In the genomic region with DNA sequence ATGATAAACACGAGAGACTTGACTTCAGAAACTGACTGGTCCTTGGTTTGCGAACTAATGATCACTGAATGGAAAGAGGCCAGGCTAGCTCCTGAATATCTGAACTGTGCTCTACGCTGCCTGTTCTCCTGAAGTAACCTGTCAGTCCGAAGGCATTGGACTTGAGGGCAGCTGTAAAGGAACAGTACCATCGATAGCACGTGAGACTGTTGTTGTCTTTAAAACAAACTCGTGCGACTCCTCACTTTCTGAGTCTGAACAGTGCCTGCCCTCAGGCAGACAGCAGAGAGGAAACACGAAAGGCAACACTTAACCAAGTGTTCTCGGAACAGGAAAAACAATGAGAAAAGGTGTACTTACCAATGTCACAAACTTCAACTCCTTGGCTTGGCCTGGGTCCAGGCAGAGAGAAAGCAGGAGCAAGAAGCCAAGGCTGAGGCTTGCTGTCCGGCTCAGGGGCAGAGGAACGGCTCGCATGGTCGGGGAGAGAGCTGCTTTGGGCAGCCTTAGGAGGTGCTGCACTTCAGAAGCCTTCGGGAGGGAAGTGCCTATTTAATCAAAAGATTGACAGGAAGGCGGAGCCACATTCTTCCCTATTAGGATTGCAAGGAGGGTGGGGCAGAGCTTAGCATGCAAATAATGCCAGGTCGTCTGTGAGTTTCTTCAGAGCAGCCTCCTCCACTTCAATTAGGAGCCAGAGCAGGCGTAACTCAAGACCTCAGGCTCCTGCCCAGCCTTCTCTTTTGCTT, we compare ENCODE assay signal across 8 mouse cellular contexts. TPM values are rescaled to one million over a fixed set of nuclear protein-coding genes. Genes with fewer than 3 reads are reported as not detected.
DNase-seq lines count a peak whose midpoint lies in the region; ATAC-seq and TF ChIP-seq lines count a peak whose summit lies in the region.

Gene Acpp, minus strand, starts transcription at position 566 of the 749 bp plus-strand sequence.

- TF ChIP-seq RAD21 in MEL (IDR thresholded peaks at IDR 0.05; ENCODE audit: low read depth, low read length) = no peak

- no peaks in the 10 kb centered on the region for H3K9me3 ChIP-seq in MEL (replicated peaks; ENCODE audit: insufficient read depth, low read length)
- no peaks in the 10 kb centered on the region for H3K9me3 ChIP-seq in heart, embryonic 14.5 days (ENCODE audit: control insufficient read depth, low read length)
- H3K9me3 ChIP-seq in kidney, embryonic 16.5 days (ENCODE audit: low read length) = no peaks in the 10 kb centered on the region

- TF ChIP-seq CTCF in MEL (IDR thresholded peaks at IDR 0.05 in 2 of 3, conservative IDR thresholded peaks at IDR 0.05 in 1 of 3; ENCODE audit: control insufficient read depth in 1 of 3, insufficient read depth in 1 of 3, low read depth in 2 of 3, low read length in 3 of 3, poor library complexity in 1 of 3, severe bottlenecking in 1 of 3) = no peak
- no peak for TF ChIP-seq CTCF in brain, embryonic 14.5 days (IDR thresholded peaks at IDR 0.05; ENCODE audit: borderline replicate concordance, extremely low read depth, insufficient read depth, insufficient read length)

- DNase-seq in MEL (ENCODE audit: low read depth, low spot score) = peak; percentile 83
- peak; percentile 67 for DNase-seq in brain, embryonic 14.5 days (ENCODE audit: low read depth)
- DNase-seq in lung, postnatal 36 days = peak; percentile 87
- DNase-seq in retina, postnatal 1 day = peak; percentile 35
- DNase-seq in frontal cortex, postnatal 36 days (ENCODE audit: low spot score in 2 of 2) = no peak
- DNase-seq in right cerebral cortex, postnatal 14 days = no peak

- TF ChIP-seq POLR2A in MEL (IDR thresholded peaks at IDR 0.05; ENCODE audit: control insufficient read depth in 1 of 2, insufficient read depth in 1 of 2, low read depth in 1 of 2, low read length in 2 of 2, poor library complexity in 1 of 2) = no peak
- TF ChIP-seq POLR2A in brain, embryonic 14.5 days (IDR thresholded peaks at IDR 0.05; ENCODE audit: borderline replicate concordance, extremely low read depth, insufficient read depth, insufficient read length, poor library complexity, severe bottlenecking) = no peak

- peak within 1 kb of the TSS; percentile 22 to 24 for H3K4me3 ChIP-seq in MEL (ENCODE audit: control insufficient read depth in 1 of 2, insufficient read depth in 1 of 2, low read depth in 2 of 2, low read length in 2 of 2)
- peak within 1 kb of the TSS; percentile 8 to 24 for H3K4me3 ChIP-seq in heart, embryonic 14.5 days (ENCODE audit: control insufficient read depth in 1 of 2, insufficient read depth in 1 of 2, low read depth in 1 of 2, low read length in 2 of 2)
- H3K4me3 ChIP-seq in kidney, embryonic 16.5 days (ENCODE audit: low read length) = peak within 1 kb of the TSS; percentile 37

- ATAC-seq in heart, embryonic 14.5 days (ENCODE audit: insufficient number of reproducible peaks, insufficient read depth, low FRiP score, low read depth) = no peak
- ATAC-seq in kidney, embryonic 16.5 days (ENCODE audit: low FRiP score, low TSS enrichment) = peak; percentile 95

- H3K4me1 ChIP-seq in MEL (ENCODE audit: control insufficient read depth in 1 of 2, insufficient read depth in 2 of 2, low read length in 2 of 2) = no peaks in the 10 kb centered on the region
- peaks cover 0 to 5% of the 10 kb centered on the region in 2 experiments; a peak in 1 of 4 replicates for H3K4me1 ChIP-seq in heart, embryonic 14.5 days (ENCODE audit: control insufficient read depth in 2 of 2, insufficient read depth in 2 of 2, low read length in 2 of 2)
- H3K4me1 ChIP-seq in kidney, embryonic 16.5 days (ENCODE audit: insufficient read depth, low read length) = peaks cover 6% of the 10 kb centered on the region; the same call in 1 of the 2 replicates

- no peak within 1 kb of the TSS for H3K27ac ChIP-seq in MEL (ENCODE audit: control insufficient read depth, low read depth, low read length)
- no peak within 1 kb of the TSS for H3K27ac ChIP-seq in heart, embryonic 14.5 days (replicated peaks in 1 of 2; ENCODE audit: control insufficient read depth in 1 of 2, insufficient read depth in 1 of 2, low read depth in 2 of 2, low read length in 2 of 2)
- 0 out of 2 replicates have a peak within 1 kb of the TSS, but pooled peaks have one; percentile 32 for H3K27ac ChIP-seq in kidney, embryonic 16.5 days (ENCODE audit: low read length)

- H3K79me2 ChIP-seq in MEL (ENCODE audit: control insufficient read depth, insufficient read depth, low read length, poor library complexity) = no peaks in the 10 kb centered on the region

- TF ChIP-seq EP300 in MEL (IDR thresholded peaks at IDR 0.05; ENCODE audit: low read depth in 1 of 2, low read length in 2 of 2) = no peak

- no peaks in the 10 kb centered on the region for H3K36me3 ChIP-seq in MEL (ENCODE audit: control insufficient read depth in 1 of 2, insufficient read depth in 2 of 2, low read length in 2 of 2)
- no peaks in the 10 kb centered on the region for H3K36me3 ChIP-seq in heart, embryonic 14.5 days (ENCODE audit: control insufficient read depth, insufficient read depth, low read length)
- no peaks in the 10 kb centered on the region for H3K36me3 ChIP-seq in kidney, embryonic 16.5 days (ENCODE audit: insufficient read depth, low read length)

- no peaks in the 10 kb centered on the region; a peak in 1 of 4 replicates for H3K27me3 ChIP-seq in MEL (ENCODE audit: control insufficient read depth in 1 of 2, insufficient read depth in 2 of 2, low read length in 2 of 2)
- no peaks in the 10 kb centered on the region for H3K27me3 ChIP-seq in heart, embryonic 14.5 days (ENCODE audit: control insufficient read depth, insufficient read depth, low read length)
- no peaks in the 10 kb centered on the region for H3K27me3 ChIP-seq in kidney, embryonic 16.5 days (ENCODE audit: insufficient read depth, low read length)

- WGBS in heart, embryonic 14.5 days = 17% methylated on average over 18 of the region's 18 CpGs
- whole genome bisulfite sequencing in kidney, embryonic 16.5 days = 15% methylated on average over 18 of the region's 18 CpGs

- H3K9ac ChIP-seq in MEL (ENCODE audit: control insufficient read depth, low read depth, low read length, poor library complexity, severe bottlenecking) = no peak within 1 kb of the TSS
- peak within 1 kb of the TSS; percentile 18; the same call in 1 of the 2 replicates for H3K9ac ChIP-seq in heart, embryonic 14.5 days (ENCODE audit: low read length)
- H3K9ac ChIP-seq in kidney, embryonic 16.5 days (replicated peaks; ENCODE audit: low read length) = peak within 1 kb of the TSS; percentile 49

- H3K4me2 ChIP-seq in heart, embryonic 14.5 days (ENCODE audit: low read length) = peak within 1 kb of the TSS; percentile 64
- H3K4me2 ChIP-seq in kidney, embryonic 16.5 days (replicated peaks; ENCODE audit: low read depth, low read length) = peak within 1 kb of the TSS; percentile 57

TF ChIP-seq in MEL, 35 proteins besides CTCF, POLR2A, EP300 and RAD21:
- TF ChIP-seq MYC (IDR thresholded peaks at IDR 0.05; ENCODE audit: low read depth, low read length) (no peak), POLR2AphosphoS5 (IDR thresholded peaks at IDR 0.05; ENCODE audit: borderline replicate concordance, low read depth, low read length) (no peak), MAFK (IDR thresholded peaks at IDR 0.05; ENCODE audit: borderline replicate concordance, low read depth, low read length) (no peak), MAZ (IDR thresholded peaks at IDR 0.05; ENCODE audit: low read depth, low read length) (no peak), MYB (IDR thresholded peaks at IDR 0.05; ENCODE audit: low read depth, low read length) (no peak), MAX (IDR thresholded peaks at IDR 0.05; ENCODE audit: low read length) (no peak), GATA1 (IDR thresholded peaks at IDR 0.05; ENCODE audit: low read depth, low read length) (no peak), ZC3H11A (IDR thresholded peaks at IDR 0.05; ENCODE audit: low read depth, low read length) (no peak), TCF12 (IDR thresholded peaks at IDR 0.05; ENCODE audit: low read depth, low read length) (no peak), SIN3A (IDR thresholded peaks at IDR 0.05; ENCODE audit: low read length) (no peak), RCOR1 (IDR thresholded peaks at IDR 0.05; ENCODE audit: low read depth, low read length) (no peak), HCFC1 (IDR thresholded peaks at IDR 0.05; ENCODE audit: low read depth, low read length) (no peak), SMC3 (IDR thresholded peaks at IDR 0.05; ENCODE audit: low read depth, low read length) (no peak)
TF ChIP-seq in MEL: peak in this region for 0.

RNA-seq across cellular contexts. Expression of gene Acpp, which starts in this region (rescaled TPM):
- not detected in 2 replicates for total RNA-seq in MEL (2012; rRNA removed)
- under 1 TPM in 1 of 2 experiments, not detected in 1; 0.03 TPM for polyA plus RNA-seq in MEL (2012; ENCODE audit: insufficient read depth in 1 of 2, insufficient read length in 2 of 2, low read depth in 1 of 2, low replicate concordance in 2 of 2, missing spikeins in 1 of 2)
- 0.23 and 0.40 TPM in 2 replicates for polyA plus RNA-seq in brain, embryonic 14.5 days (2012; rRNA removed)
- 0.35 TPM in 1 of 2 replicates, not detected in the other for polyA plus RNA-seq in heart, embryonic 14.5 days (2014; fragmentation: Nextera tagmentation; extraction: Ambion mirVana)
- polyA plus RNA-seq in kidney, embryonic 16.5 days (2015; fragmentation: Nextera tagmentation; extraction: Ambion mirVana) = 1.9 and 2.0 TPM in 2 replicates

Comparison
In these comparisons a context has a peak if more than half of its experiments do, and no peak if none do; other contexts are left out.
1. Peak in DNase-seq and H3K4me3 ChIP-seq in MEL; RNA of the gene not detected or under 1 TPM.
2. Peak in DNase-seq in brain, embryonic 14.5 days; RNA of the gene not detected or under 1 TPM.
3. DNase-seq: peak in lung, postnatal 36 days (single experiment) and retina, postnatal 1 day (single experiment); none in frontal cortex, postnatal 36 days (0 of 2) and right cerebral cortex, postnatal 14 days (single experiment).
4. Peak in every context shown above with its lines, with median percentiles within 50 percentile points of each other: H3K4me3 ChIP-seq.